Comparison of ENCODE assay signal across 1 mouse cellular context in the genomic region with DNA sequence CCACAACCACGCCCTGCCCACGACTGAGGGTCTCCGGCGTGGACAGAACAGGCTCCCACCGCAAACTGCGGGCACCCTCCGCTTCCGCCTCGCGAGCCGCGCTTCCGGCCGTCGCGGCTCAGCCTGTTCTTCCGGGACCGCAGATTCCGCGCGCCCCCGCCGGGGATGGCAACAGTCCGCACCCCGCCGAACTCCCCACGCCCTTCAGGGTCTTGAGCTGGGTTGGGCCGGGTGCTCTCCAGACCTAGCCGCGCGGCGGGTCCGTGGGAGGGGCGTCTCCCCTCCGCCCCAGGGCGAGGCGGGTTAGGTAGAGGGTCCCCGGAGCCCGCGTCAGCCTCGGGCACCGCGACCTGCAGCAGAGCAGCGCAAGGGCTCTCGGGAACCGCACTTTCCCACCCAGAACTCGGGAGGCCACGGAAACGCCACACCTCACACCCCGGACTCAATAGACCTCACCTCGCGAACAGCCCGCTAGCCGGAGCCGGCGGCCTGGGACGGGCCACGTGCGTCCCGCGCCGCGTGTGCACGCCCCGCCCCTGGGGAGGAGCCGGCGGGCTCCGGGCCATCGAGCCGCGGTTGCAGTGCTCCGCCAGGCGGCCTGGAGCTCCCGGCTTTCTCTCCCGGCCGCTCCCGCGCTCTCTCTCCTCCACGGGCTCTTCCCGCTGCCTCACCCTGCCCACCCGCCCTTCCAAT.
A peak's percentile ranks its signal among the peaks of the same experiment; 100 is the strongest.
TF ChIP-seq lines count a peak whose summit lies in the region.

TSS of gene Myo19 (plus strand) at position 377 of the 693 bp plus-strand sequence.
TSS of gene Pigw (minus strand) at position 514 of the 693 bp plus-strand sequence.

TF ChIP-seq in MEL, 35 proteins besides CTCF, POLR2A, EP300 and RAD21 (continued from another document):
- TF ChIP-seq UBTF (IDR thresholded peaks at IDR 0.05; ENCODE audit: borderline replicate concordance, insufficient read depth, low read depth, low read length) (peak; percentile 77; the same call in 1 of the 2 replicates), HCFC1 (IDR thresholded peaks at IDR 0.05; ENCODE audit: low read depth, low read length) (peak; percentile 83), BHLHE40 (IDR thresholded peaks at IDR 0.05; ENCODE audit: borderline replicate concordance, low read depth, low read length) (peak; percentile 51; the same call in 1 of the 2 replicates), MAZ (IDR thresholded peaks at IDR 0.05; ENCODE audit: low read depth, low read length) (peak; percentile 75; the same call in 1 of the 2 replicates), RCOR1 (IDR thresholded peaks at IDR 0.05; ENCODE audit: low read depth, low read length) (no peak), TAL1 (IDR thresholded peaks at IDR 0.05; ENCODE audit: low read length) (no peak), MAFK (IDR thresholded peaks at IDR 0.05; ENCODE audit: borderline replicate concordance, low read depth, low read length) (no peak), TCF12 (IDR thresholded peaks at IDR 0.05; ENCODE audit: low read depth, low read length) (peak; percentile 71), MYB (IDR thresholded peaks at IDR 0.05; ENCODE audit: low read depth, low read length) (no peak), JUND (IDR thresholded peaks at IDR 0.05; ENCODE audit: low read depth, low read length) (no peak)
